Mouse (Mus musculus) WW6 (cell line): ENCODE measurements around the gene Ezh2.

ENCODE experiments used
- DNase-seq: peaks from one replicate; pipeline ENCODE4 v3.0.0-alpha.2; 2013; ENCODE audit warnings: low read depth, low spot score

Gene Ezh2

GRCm38 (mm10) chr6:47552280-47552679, 42.9 kb downstream of the Ezh2 start:
- DNase-seq, result no peak

- no peak for DNase-seq
These were observed 59.8 kb downstream of the Ezh2 start for GRCm38 (mm10) chr6:47535333-47535732.

- DNase-seq, result no peak
These were observed 62.6 kb downstream of the Ezh2 start for GRCm38 (mm10) chr6:47532547-47532946.

GRCm38 (mm10) chr6:47527655-47528054, 67.5 kb downstream of the Ezh2 start:
- no peak for DNase-seq

GRCm38 (mm10) chr6:47527129-47527528, 68.0 kb downstream of the Ezh2 start:
- DNase-seq, result no peak

- no peak for DNase-seq
These were observed 68.7 kb downstream of the Ezh2 start for GRCm38 (mm10) chr6:47526446-47526845.

GRCm38 (mm10) chr6:47525041-47525440, 70.1 kb downstream of the Ezh2 start:
- DNase-seq, result no peak

- DNase-seq, result no peak
These were observed 72.7 kb downstream of the Ezh2 start for GRCm38 (mm10) chr6:47522431-47522830.

- DNase-seq, result no peak
These were observed 75.1 kb downstream of the Ezh2 start for GRCm38 (mm10) chr6:47520030-47520429.

GRCm38 (mm10) chr6:47494562-47494961, 100.6 kb downstream of the Ezh2 start:
- no peak for DNase-seq

GRCm38 (mm10) chr6:47482027-47482426, 113.1 kb downstream of the Ezh2 start:
- DNase-seq, result no peak
